Mouse (Mus musculus) small intestine, adult 2 months (tissue): Measurements from ENCODE around the gene Mtpn.

ENCODE experiments used
- CTCF ChIP-seq: fragments of 200-500 bp; IDR thresholded peaks from 2 replicates; pipeline ENCODE4 v1.5.1; 2012; ENCODE audit warnings: low read depth, mild to moderate bottlenecking, control low read depth, inconsistent platforms, low read length, moderate library complexity, mixed read lengths; ENCODE audit not compliant: insufficient replicate concordance, insufficient read length; ENCODE audit errors: extremely low read depth
- POLR2A ChIP-seq: fragments of 200-500 bp; IDR thresholded peaks from 2 replicates; pipeline ENCODE4 v1.6.1; 2012; ENCODE audit warnings: low read depth, mild to moderate bottlenecking, control low read depth, inconsistent platforms, low read length, moderate library complexity

- TF ChIP-seq POLR2A (no peak), CTCF (no peak)
These were observed 3.7 kb downstream of the Mtpn start for GRCm38 (mm10) chr6:35536021-35536420.
